Mouse (Mus musculus): ENCODE data around the gene Nelfb. TPM values are rescaled to one million over a fixed set of nuclear protein-coding genes. Genes with fewer than 3 reads are reported as not detected.

The Nelfb gene
- polyA plus RNA-seq, 1 experiment from 2014 or later = 102 TPM

- H3K27me3 ChIP-seq (ENCODE audit: control insufficient read depth, insufficient read depth, low read length) = no peaks in the 10 kb centered on the region
- ATAC-seq (ENCODE audit: insufficient number of reproducible peaks, insufficient read depth, low FRiP score, low read depth) = no peak
- peaks cover 8% of the 10 kb centered on the region; the same call in 1 of the 2 replicates for H3K4me1 ChIP-seq (ENCODE audit: control insufficient read depth, insufficient read depth, low read length)
- H3K27ac ChIP-seq (ENCODE audit: low read length) = no peak overlapping the region
- H3K9me3 ChIP-seq (ENCODE audit: control insufficient read depth, low read depth, low read length) = no peaks in the 10 kb centered on the region
- peaks cover 6% of the 10 kb centered on the region for H3K36me3 ChIP-seq (ENCODE audit: control insufficient read depth, insufficient read depth, low read length)
- H3K4me2 ChIP-seq (replicated peaks; ENCODE audit: low read depth, low read length) = no peak overlapping the region
- WGBS = 72% methylated on average over 5 of the region's 5 CpGs
- H3K4me3 ChIP-seq (ENCODE audit: low read depth, low read length) = no peak overlapping the region
- no peak overlapping the region for H3K9ac ChIP-seq (replicated peaks; ENCODE audit: low read depth, low read length)
Observed at GRCm38 (mm10) chr2:25221331-25221772, 10.1 kb upstream of the Nelfb start.

DNA sequence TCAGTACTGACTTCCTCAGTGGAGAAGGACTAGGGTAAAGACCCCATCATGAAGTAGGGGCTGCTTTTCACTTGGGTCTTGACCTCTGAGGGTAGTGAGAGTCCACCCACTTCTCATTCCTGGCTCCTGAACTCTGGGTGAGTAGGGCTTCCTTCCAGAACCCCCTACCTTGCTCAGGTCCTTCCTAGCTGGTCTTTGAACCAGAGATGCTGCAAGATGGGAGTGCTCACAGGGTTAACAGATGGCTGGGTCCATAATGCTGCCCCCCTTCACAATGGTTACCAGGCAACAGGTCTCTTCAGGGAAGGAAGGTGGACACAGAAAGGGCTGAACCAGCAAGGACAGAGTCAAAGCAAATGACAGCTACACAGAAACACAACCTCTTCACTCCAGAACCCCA, 7.2 kb upstream of the Nelfb start, which contains the start of gene Fam166a:
Gene Fam166a, plus strand, starts transcription at position 301 of the 400 bp plus-strand sequence.
- Histone ChIP-seq H3K9me3 (ENCODE audit: control insufficient read depth, low read depth, low read length) (no peaks in the 10 kb centered on the region), H3K36me3 (ENCODE audit: control insufficient read depth, insufficient read depth, low read length) (peaks cover 6% of the 10 kb centered on the region), H3K4me2 (replicated peaks; ENCODE audit: low read depth, low read length) (no peak within 1 kb of the TSS), H3K9ac (replicated peaks; ENCODE audit: low read depth, low read length) (no peak within 1 kb of the TSS), H3K27ac (ENCODE audit: low read length) (no peak within 1 kb of the TSS), H3K27me3 (ENCODE audit: control insufficient read depth, insufficient read depth, low read length) (no peaks in the 10 kb centered on the region), H3K4me3 (ENCODE audit: low read depth, low read length) (no peak within 1 kb of the TSS), H3K4me1 (ENCODE audit: control insufficient read depth, insufficient read depth, low read length) (peaks cover 2% of the 10 kb centered on the region; the same call in 1 of the 2 replicates)
- ATAC-seq (ENCODE audit: insufficient number of reproducible peaks, insufficient read depth, low FRiP score, low read depth) = no peak

DNA sequence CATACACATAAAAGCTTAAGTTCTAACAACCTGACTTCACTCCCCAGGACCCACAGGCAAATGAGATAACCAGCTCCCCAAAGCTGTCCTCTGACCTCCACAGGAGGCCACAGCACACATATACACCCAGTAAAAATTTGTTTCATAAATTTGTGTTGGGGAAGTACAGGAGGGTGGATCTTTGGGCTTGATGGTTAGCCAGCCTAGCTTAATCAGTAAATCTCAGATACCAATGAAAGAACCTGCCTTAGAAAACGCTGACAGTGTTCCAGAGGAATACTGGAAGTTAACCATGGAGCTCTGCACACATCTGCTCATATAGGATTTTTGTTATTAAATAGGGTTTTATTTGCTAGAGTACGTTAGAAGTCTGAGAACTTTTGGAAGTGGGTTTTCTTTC, 6.4 kb upstream of the Nelfb start:
- no peaks in the 10 kb centered on the region for H3K4me1 ChIP-seq (ENCODE audit: control insufficient read depth, insufficient read depth, low read length)
- no peak overlapping the region for H3K27ac ChIP-seq (ENCODE audit: low read length)
- H3K4me3 ChIP-seq (ENCODE audit: low read depth, low read length) = no peak overlapping the region
- H3K4me2 ChIP-seq (replicated peaks; ENCODE audit: low read depth, low read length) = no peak overlapping the region
- 62% methylated on average over 2 of the region's 2 CpGs for WGBS
- peaks cover 6% of the 10 kb centered on the region for H3K36me3 ChIP-seq (ENCODE audit: control insufficient read depth, insufficient read depth, low read length)
- no peaks in the 10 kb centered on the region for H3K9me3 ChIP-seq (ENCODE audit: control insufficient read depth, low read depth, low read length)
- H3K27me3 ChIP-seq (ENCODE audit: control insufficient read depth, insufficient read depth, low read length) = no peaks in the 10 kb centered on the region
- ATAC-seq (ENCODE audit: insufficient number of reproducible peaks, insufficient read depth, low FRiP score, low read depth) = no peak
- H3K9ac ChIP-seq (replicated peaks; ENCODE audit: low read depth, low read length) = no peak overlapping the region

DNA sequence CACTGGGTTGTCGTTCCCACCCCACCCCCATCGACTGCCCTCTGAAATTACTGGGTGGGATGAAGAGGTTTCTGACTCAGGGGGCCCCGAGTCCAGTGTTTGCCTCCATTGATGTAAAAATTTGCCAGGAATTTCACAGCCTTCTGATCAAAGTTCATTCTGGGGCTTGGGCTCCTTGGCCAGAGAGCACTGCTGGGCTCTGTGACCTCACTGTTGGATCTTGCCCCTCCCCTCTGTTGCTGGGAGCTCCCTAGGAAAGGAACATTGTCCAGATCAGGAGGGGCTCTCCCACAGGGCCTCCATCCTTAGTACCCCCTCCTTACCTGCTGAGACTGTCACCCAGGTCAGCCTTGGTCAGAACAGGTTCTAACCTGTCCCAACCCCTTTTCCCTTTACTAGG, 3.2 kb upstream of the Nelfb start, which contains the start of gene Stpg3:
Gene Stpg3, minus strand, starts transcription at position 194 of the 400 bp plus-strand sequence.
- H3K36me3 ChIP-seq (ENCODE audit: control insufficient read depth, insufficient read depth, low read length) = no peaks in the 10 kb centered on the region; the same call in 1 of the 2 replicates
- no peaks in the 10 kb centered on the region for H3K27me3 ChIP-seq (ENCODE audit: control insufficient read depth, insufficient read depth, low read length)
- no peak within 1 kb of the TSS for H3K27ac ChIP-seq (ENCODE audit: low read length)
- no peak for ATAC-seq (ENCODE audit: insufficient number of reproducible peaks, insufficient read depth, low FRiP score, low read depth)
- H3K9me3 ChIP-seq (ENCODE audit: control insufficient read depth, low read depth, low read length) = no peaks in the 10 kb centered on the region
- WGBS = 69% methylated on average over 3 of the region's 3 CpGs
- H3K4me1 ChIP-seq (ENCODE audit: control insufficient read depth, insufficient read depth, low read length) = peaks cover 13% of the 10 kb centered on the region
- H3K9ac ChIP-seq (replicated peaks; ENCODE audit: low read depth, low read length) = no peak within 1 kb of the TSS
- H3K4me3 ChIP-seq (ENCODE audit: low read depth, low read length) = no peak within 1 kb of the TSS
- H3K4me2 ChIP-seq (replicated peaks; ENCODE audit: low read depth, low read length) = no peak within 1 kb of the TSS

DNA sequence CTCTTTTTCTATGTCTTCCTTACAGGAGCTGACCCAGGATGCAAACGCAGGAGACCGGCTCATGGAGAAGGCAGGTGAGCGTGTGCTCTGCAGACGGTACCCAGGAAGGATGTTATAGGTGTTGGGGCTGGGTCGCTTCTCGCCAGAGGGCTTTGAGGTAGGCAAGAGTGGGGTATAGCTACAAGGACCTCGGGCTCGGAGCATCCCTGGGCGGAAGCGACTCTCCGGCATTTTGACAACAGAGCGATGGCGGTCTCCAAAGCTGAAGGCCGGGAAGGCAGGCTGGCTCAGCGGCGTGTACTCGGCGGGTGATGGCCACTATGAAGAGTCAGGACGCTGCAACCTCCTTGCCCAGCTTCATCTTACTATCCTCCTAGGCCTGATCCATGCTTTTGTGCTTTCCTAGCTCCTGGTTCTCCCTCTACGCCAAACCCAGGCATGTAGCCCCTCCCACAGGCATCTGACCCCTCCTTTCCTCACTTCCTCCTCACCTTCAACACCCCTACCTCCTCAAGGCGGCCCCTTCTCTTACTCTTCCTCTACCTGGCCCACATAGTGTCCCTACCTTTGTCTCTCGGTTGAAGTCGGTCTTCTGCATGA, 2.1 kb upstream of the Nelfb start:
- H3K4me3 ChIP-seq (ENCODE audit: low read depth, low read length) = no peak overlapping the region
- H3K4me2 ChIP-seq (replicated peaks; ENCODE audit: low read depth, low read length) = no peak overlapping the region
- H3K27me3 ChIP-seq (ENCODE audit: control insufficient read depth, insufficient read depth, low read length) = no peaks in the 10 kb centered on the region
- peaks cover 13% of the 10 kb centered on the region for H3K4me1 ChIP-seq (ENCODE audit: control insufficient read depth, insufficient read depth, low read length)
- WGBS = 61% methylated on average over 23 of the region's 23 CpGs
- no peak for ATAC-seq (ENCODE audit: insufficient number of reproducible peaks, insufficient read depth, low FRiP score, low read depth)
- peaks cover 5% of the 10 kb centered on the region for H3K36me3 ChIP-seq (ENCODE audit: control insufficient read depth, insufficient read depth, low read length)
- no peak overlapping the region for H3K9ac ChIP-seq (replicated peaks; ENCODE audit: low read depth, low read length)
- no peaks in the 10 kb centered on the region for H3K9me3 ChIP-seq (ENCODE audit: control insufficient read depth, low read depth, low read length)
- no peak overlapping the region for H3K27ac ChIP-seq (ENCODE audit: low read length)

DNA sequence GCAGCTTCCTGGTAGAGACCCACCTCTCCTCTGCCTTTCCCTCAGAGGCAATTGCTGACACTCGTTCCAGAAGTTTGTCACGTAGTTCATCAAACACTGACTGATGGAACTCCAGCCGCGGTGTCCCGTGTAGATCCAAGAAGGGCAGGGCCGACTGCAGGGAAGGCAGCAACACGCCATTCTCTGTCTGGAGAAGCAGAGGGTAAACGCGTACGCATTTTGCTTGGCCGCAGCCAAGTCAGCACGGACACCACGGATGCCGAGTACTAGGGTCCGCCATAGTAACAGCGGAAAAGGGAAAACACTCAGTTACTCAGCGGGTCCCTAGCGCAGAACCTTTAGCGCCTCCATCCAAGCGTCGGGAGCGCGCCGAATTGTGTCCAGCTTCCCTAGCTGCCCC, 603 bp downstream of the Nelfb start:
- peak overlapping the region; percentile 68 for H3K4me3 ChIP-seq (ENCODE audit: low read depth, low read length)
- ATAC-seq (ENCODE audit: insufficient number of reproducible peaks, insufficient read depth, low FRiP score, low read depth) = no peak; the same call in 1 of the 2 replicates
- H3K9me3 ChIP-seq (ENCODE audit: control insufficient read depth, low read depth, low read length) = no peaks in the 10 kb centered on the region
- H3K36me3 ChIP-seq (ENCODE audit: control insufficient read depth, insufficient read depth, low read length) = peaks cover 27% of the 10 kb centered on the region
- H3K4me1 ChIP-seq (ENCODE audit: control insufficient read depth, insufficient read depth, low read length) = peaks cover 13% of the 10 kb centered on the region
- H3K27ac ChIP-seq (ENCODE audit: low read length) = peak overlapping the region; percentile 80; the same call in 1 of the 2 replicates
- peak overlapping the region; percentile 67 for H3K9ac ChIP-seq (replicated peaks; ENCODE audit: low read depth, low read length)
- under 1% methylated on average over 24 of the region's 24 CpGs for WGBS
- H3K27me3 ChIP-seq (ENCODE audit: control insufficient read depth, insufficient read depth, low read length) = no peaks in the 10 kb centered on the region
- H3K4me2 ChIP-seq (replicated peaks; ENCODE audit: low read depth, low read length) = peak overlapping the region; percentile 82

DNA sequence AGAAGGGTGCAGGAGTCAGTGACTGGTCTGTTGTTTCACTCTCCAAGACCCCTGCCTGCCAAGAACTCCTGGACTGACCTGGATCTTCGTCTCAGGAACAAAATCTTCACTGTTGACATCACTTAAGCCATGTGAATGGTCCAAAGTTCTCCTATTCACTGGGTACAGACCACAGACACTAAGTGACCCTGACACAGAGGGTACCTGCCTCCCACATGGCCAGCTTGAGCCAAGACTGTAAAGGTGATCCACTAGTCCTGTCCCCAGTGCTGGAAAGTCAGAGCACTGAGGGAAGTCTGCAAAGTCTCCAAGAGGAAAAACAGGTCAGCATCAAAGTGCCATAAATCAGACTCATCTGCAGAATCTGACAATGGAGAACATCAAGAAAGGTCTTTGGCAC, 3.7 kb downstream of the Nelfb start:
- no peak overlapping the region for H3K27ac ChIP-seq (ENCODE audit: low read length)
- H3K9me3 ChIP-seq (ENCODE audit: control insufficient read depth, low read depth, low read length) = no peaks in the 10 kb centered on the region
- no peak overlapping the region for H3K4me2 ChIP-seq (replicated peaks; ENCODE audit: low read depth, low read length)
- no peaks in the 10 kb centered on the region for H3K27me3 ChIP-seq (ENCODE audit: control insufficient read depth, insufficient read depth, low read length)
- H3K4me1 ChIP-seq (ENCODE audit: control insufficient read depth, insufficient read depth, low read length) = peaks cover 13% of the 10 kb centered on the region
- WGBS = 88% methylated on average over 1 of the region's 1 CpGs
- peaks cover 57% of the 10 kb centered on the region for H3K36me3 ChIP-seq (ENCODE audit: control insufficient read depth, insufficient read depth, low read length)
- no peak overlapping the region for H3K4me3 ChIP-seq (ENCODE audit: low read depth, low read length)
- no peak overlapping the region for H3K9ac ChIP-seq (replicated peaks; ENCODE audit: low read depth, low read length)
- no peak for ATAC-seq (ENCODE audit: insufficient number of reproducible peaks, insufficient read depth, low FRiP score, low read depth)

GRCm38 (mm10) chr2:25203631-25204214, 7.6 kb downstream of the Nelfb start:
- H3K27ac ChIP-seq (ENCODE audit: low read length) = no peak overlapping the region

More at GRCm38 (mm10) chr2:25203631-25204214, 7.6 kb downstream of the Nelfb start:
- Histone ChIP-seq H3K27me3 (ENCODE audit: control insufficient read depth, insufficient read depth, low read length) (no peaks in the 10 kb centered on the region), H3K4me2 (replicated peaks; ENCODE audit: low read depth, low read length) (no peak overlapping the region), H3K4me3 (ENCODE audit: low read depth, low read length) (no peak overlapping the region), H3K4me1 (ENCODE audit: control insufficient read depth, insufficient read depth, low read length) (no peaks in the 10 kb centered on the region), H3K9me3 (ENCODE audit: control insufficient read depth, low read depth, low read length) (no peaks in the 10 kb centered on the region), H3K9ac (replicated peaks; ENCODE audit: low read depth, low read length) (no peak overlapping the region), H3K36me3 (ENCODE audit: control insufficient read depth, insufficient read depth, low read length) (peaks cover 84% of the 10 kb centered on the region)
- 61% methylated on average over 4 of the region's 4 CpGs for WGBS
- ATAC-seq (ENCODE audit: insufficient number of reproducible peaks, insufficient read depth, low FRiP score, low read depth) = no peak

Data from stomach, embryonic 14.5 days (tissue).